Mouse (Mus musculus): ENCODE data around the gene Acot2.

DNA sequence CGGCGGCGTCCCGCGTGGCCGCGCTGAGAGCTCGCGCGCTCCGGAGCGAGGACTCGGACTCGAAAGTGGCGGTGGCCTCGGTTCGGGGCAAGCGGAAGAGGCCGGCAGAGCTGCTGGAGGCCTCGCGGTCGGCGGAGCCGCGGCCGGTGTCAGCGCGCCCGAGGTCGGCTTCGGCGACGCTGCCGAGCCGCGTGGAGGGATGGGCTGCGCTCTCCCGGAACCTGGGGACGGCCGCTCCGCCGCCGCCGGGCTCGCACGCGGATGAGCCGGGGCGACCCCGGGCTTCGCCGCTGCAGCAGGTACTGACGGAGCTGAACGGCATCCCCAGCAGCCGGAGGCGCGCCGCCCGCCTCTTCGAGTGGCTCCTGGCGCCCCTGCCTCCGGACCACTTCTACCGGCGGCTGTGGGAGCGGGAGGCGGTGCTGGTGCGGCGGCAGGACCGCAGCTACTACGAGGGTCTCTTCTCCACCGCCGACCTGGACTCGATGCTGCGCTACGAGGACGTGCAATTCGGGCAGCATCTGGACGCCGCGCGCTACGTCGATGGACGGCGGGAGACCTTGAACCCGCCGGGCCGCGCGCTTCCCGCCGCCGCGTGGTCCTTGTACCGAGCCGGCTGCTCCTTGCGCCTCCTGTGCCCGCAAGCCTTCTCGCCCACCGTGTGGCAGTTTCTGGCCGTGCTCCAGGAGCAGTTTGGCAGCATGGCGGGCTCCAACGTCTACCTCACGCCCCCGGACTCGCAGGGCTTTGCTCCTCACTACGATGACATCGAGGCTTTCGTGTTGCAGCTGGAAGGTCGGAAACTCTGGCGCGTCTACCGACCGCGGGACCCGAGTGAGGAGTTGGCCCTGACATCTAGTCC, 36.6 kb upstream of the Acot2 start:
- no peak for TF ChIP-seq EP300 (IDR thresholded peaks at IDR 0.05; ENCODE audit: low read depth)
- no peak for TF ChIP-seq CTCF (IDR thresholded peaks at IDR 0.05; ENCODE audit: low read depth)
